Mouse (Mus musculus): Measurements from ENCODE around the gene Crcp.

Gene Crcp

GRCm38 (mm10) chr5:130029142-130029897 lies at the start of gene Crcp, which contains the start of gene Asl:
Crcp (plus strand) TSS chr5:130029290.
Asl (minus strand) TSS chr5:130029247.
- peak; percentile 93 for DNase-seq (ENCODE audit: low spot score in 2 of 2)

- DNase-seq (ENCODE audit: low spot score in 2 of 2), result no peak
These were observed 48.9 kb upstream of the Crcp start for GRCm38 (mm10) chr5:129980216-129980615.

GRCm38 (mm10) chr5:129989376-129989775 lies 39.7 kb upstream of the Crcp start:
- DNase-seq (ENCODE audit: low spot score in 2 of 2), result no peak

GRCm38 (mm10) chr5:129991898-129992297 lies 37.2 kb upstream of the Crcp start:
- DNase-seq (ENCODE audit: low spot score in 2 of 2), result no peak

- no peak for DNase-seq (ENCODE audit: low spot score in 2 of 2)
These were observed 35.7 kb upstream of the Crcp start for GRCm38 (mm10) chr5:129993374-129993773.

- no peak for DNase-seq (ENCODE audit: low spot score in 2 of 2)
These were observed 34.1 kb upstream of the Crcp start for GRCm38 (mm10) chr5:129994989-129995388.

- DNase-seq (ENCODE audit: low spot score in 2 of 2), result no peak
These were observed 31.4 kb upstream of the Crcp start for GRCm38 (mm10) chr5:129997700-129998099.

GRCm38 (mm10) chr5:129999097-129999496 lies 30.0 kb upstream of the Crcp start:
- peak; percentile 61 to 68 for DNase-seq (ENCODE audit: low spot score in 2 of 2)

- DNase-seq (ENCODE audit: low spot score in 2 of 2), result no peak
These were observed 28.4 kb upstream of the Crcp start for GRCm38 (mm10) chr5:130000735-130001134.

GRCm38 (mm10) chr5:130001356-130001987 lies 27.6 kb upstream of the Crcp start:
- DNase-seq (ENCODE audit: low spot score in 2 of 2), result no peak

GRCm38 (mm10) chr5:130002301-130003146 lies 26.6 kb upstream of the Crcp start, which contains the start of gene Gusb:
Gusb (minus strand) TSS chr5:130003049.
- peak; percentile 67 to 72 for DNase-seq (ENCODE audit: low spot score in 2 of 2)

- DNase-seq (ENCODE audit: low spot score in 2 of 2), result no peak
These were observed 25.9 kb upstream of the Crcp start for GRCm38 (mm10) chr5:130003229-130003628.

GRCm38 (mm10) chr5:130007344-130007743 lies 21.7 kb upstream of the Crcp start:
- no peak for DNase-seq (ENCODE audit: low spot score in 2 of 2)

- DNase-seq (ENCODE audit: low spot score in 2 of 2), result no peak
These were observed 21.0 kb upstream of the Crcp start for GRCm38 (mm10) chr5:130008034-130008590.

- DNase-seq (ENCODE audit: low spot score in 2 of 2), result no peak
These were observed 19.3 kb upstream of the Crcp start for GRCm38 (mm10) chr5:130009784-130010183.

- DNase-seq (ENCODE audit: low spot score in 2 of 2), result no peak
These were observed 18.1 kb upstream of the Crcp start for GRCm38 (mm10) chr5:130010961-130011360.

- no peak for DNase-seq (ENCODE audit: low spot score in 2 of 2)
These were observed 14.0 kb upstream of the Crcp start for GRCm38 (mm10) chr5:130015104-130015503.

- no peak for DNase-seq (ENCODE audit: low spot score in 2 of 2)
These were observed 9.6 kb upstream of the Crcp start for GRCm38 (mm10) chr5:130019461-130019860.

- no peak for DNase-seq (ENCODE audit: low spot score in 2 of 2)
These were observed 7.6 kb upstream of the Crcp start for GRCm38 (mm10) chr5:130021361-130021966.

GRCm38 (mm10) chr5:130022366-130022765 lies 6.7 kb upstream of the Crcp start:
- DNase-seq (ENCODE audit: low spot score in 2 of 2), result no peak

GRCm38 (mm10) chr5:130023067-130023766 lies 5.9 kb upstream of the Crcp start:
- no peak for DNase-seq (ENCODE audit: low spot score in 2 of 2)

Data from right cerebral cortex, adult 2 months (tissue).